Mouse (Mus musculus): ENCODE measurements around the gene B3gnt5. TPM values are rescaled to one million over a fixed set of nuclear protein-coding genes. Genes with fewer than 3 reads are reported as not detected.

Gene B3gnt5
- polyA plus RNA-seq, 1 experiment from 2014 or later = 50.4 TPM

Other genes starting within 250 kb of the B3gnt5 start
- gene Olfr167, start 237.9 kb upstream of the B3gnt5 start, polyA plus RNA-seq (2015; fragmentation: Nextera tagmentation; extraction: Ambion mirVana) = not detected in 2 replicates
- gene Olfr168, start 224.7 kb upstream of the B3gnt5 start, polyA plus RNA-seq (2015; fragmentation: Nextera tagmentation; extraction: Ambion mirVana) = not detected in 2 replicates
- not detected in 2 replicates for gene Olfr169, start 188.4 kb upstream of the B3gnt5 start, polyA plus RNA-seq (2015; fragmentation: Nextera tagmentation; extraction: Ambion mirVana)
- not detected in 2 replicates for gene Olfr170, start 148.3 kb upstream of the B3gnt5 start, polyA plus RNA-seq (2015; fragmentation: Nextera tagmentation; extraction: Ambion mirVana)
- gene Olfr171, start 130.3 kb upstream of the B3gnt5 start, polyA plus RNA-seq (2015; fragmentation: Nextera tagmentation; extraction: Ambion mirVana) = not detected in 2 replicates
- gene Lamp3, start 53.8 kb upstream of the B3gnt5 start, polyA plus RNA-seq (2015; fragmentation: Nextera tagmentation; extraction: Ambion mirVana) = not detected in 2 replicates
- 3.3 and 4.2 TPM in 2 replicates for gene Klhl6, start 222.8 kb downstream of the B3gnt5 start, polyA plus RNA-seq (2015; fragmentation: Nextera tagmentation; extraction: Ambion mirVana)

Data from forebrain, embryonic 15.5 days (tissue).